Mouse (Mus musculus) heart, adult 2 months (tissue): ENCODE results near the gene Efna2. TPM values are rescaled to one million over a fixed set of nuclear protein-coding genes. Genes with fewer than 3 reads are reported as not detected.

ENCODE experiments used
- DNase-seq, 2 experiments: peaks; one replicate each; pipeline ENCODE4 v3.0.0; 2021
- H3K27ac ChIP-seq: fragments of 200-600 bp; 2 replicates; pipeline ENCODE4 v1.8.1; 2022
- H3K27me3 ChIP-seq: fragments of 200-500 bp; 2 replicates; pipeline ENCODE4 v1.6.1; 2012; ENCODE audit warnings: mild to moderate bottlenecking, low read length, inconsistent platforms, mixed read lengths; ENCODE audit not compliant: control insufficient read depth, insufficient read depth
- H3K36me3 ChIP-seq: fragments of 200-500 bp; 2 replicates; pipeline ENCODE4 v1.6.1; 2012; ENCODE audit warnings: low read length, inconsistent platforms; ENCODE audit not compliant: control insufficient read depth, insufficient read depth
- H3K4me1 ChIP-seq: fragments of 200-500 bp; 2 replicates; pipeline ENCODE4 v1.6.1; 2011; ENCODE audit warnings: low read length; ENCODE audit not compliant: control insufficient read depth, insufficient read depth
- H3K4me3 ChIP-seq: fragments of 200-600 bp; 2 replicates; pipeline ENCODE4 v1.8.1; 2022
- H3K79me2 ChIP-seq: fragments of 200-500 bp; replicated peaks from 2 replicates; pipeline ENCODE4 v1.6.1; 2012; ENCODE audit warnings: mild to moderate bottlenecking, inconsistent platforms, low read length, moderate library complexity, mixed read lengths; ENCODE audit not compliant: control insufficient read depth, insufficient read depth
- H3K9ac ChIP-seq: fragments of 200-500 bp; 2 replicates; pipeline ENCODE4 v1.6.1; 2012; ENCODE audit warnings: low read depth, mild to moderate bottlenecking, control low read depth, inconsistent platforms, low read length, mixed read lengths
- CTCF ChIP-seq: fragments of 200-600 bp; IDR thresholded peaks from 2 replicates; pipeline ENCODE4 v1.8.1; 2022; ENCODE audit warnings: antibody characterized with exemption, mild to moderate bottlenecking, moderate library complexity
- EP300 ChIP-seq: fragments of 200-500 bp; IDR thresholded peaks from 2 replicates; pipeline ENCODE4 v1.6.1; 2011; ENCODE audit warnings: low read depth, low read length, control low read depth; ENCODE audit not compliant: insufficient read depth
- POLR2A ChIP-seq: fragments of 200-500 bp; IDR thresholded peaks from 2 replicates; pipeline ENCODE4 v1.6.1; 2011; ENCODE audit warnings: mild to moderate bottlenecking, low read depth, low read length, control low read depth; ENCODE audit not compliant: insufficient read depth
- WGBS: fragments of 180-500 bp; shearing (Covaris S2); methylation state at CpG from one replicate; pipeline ENCODE4 v1.1.7; 2018; 5-methylcytosine and 5-hydroxymethylcytosine counted together
- intact Hi-C: fragments of 180-260 bp; cut with DNase I; formaldehyde crosslinking; loops from one replicate; pipeline ENCODE4 v1.15.1; 2025
- polyA plus RNA-seq: library from polyadenylated mRNA; depleted of rRNA; stranded (reverse); fragments of >200 nt; gene quantifications from 2 replicates; pipeline ENCODE4 v1.2.3, GENCODE M21; 2012
- total RNA-seq, 2 experiments: library from RNA; stranded (reverse); gene quantifications; 2 replicates each; pipeline ENCODE4 v1.2.3; 2021

Efna2 gene
- total and polyA plus RNA-seq, 3 experiments, result 0.86 to 1.7 (median 1.1) TPM

GRCm38 (mm10) chr10:80190491-80191051 is 11.3 kb downstream of the Efna2 start:
- H3K4me3 ChIP-seq, result peak overlapping the region; percentile 44
- WGBS, result under 1% methylated on average over 48 of the region's 48 CpGs
- no peaks in the 10 kb centered on the region for H3K79me2 ChIP-seq
- H3K27me3 ChIP-seq, result 0 out of 2 replicates have a peak, but pooled peaks cover 1% of the 10 kb centered on the region
- H3K4me1 ChIP-seq, result no peaks in the 10 kb centered on the region
- H3K36me3 ChIP-seq, result no peaks in the 10 kb centered on the region
- TF ChIP-seq POLR2A (no peak), EP300 (no peak), CTCF (no peak)
- no peak overlapping the region for H3K27ac ChIP-seq
- peak overlapping the region; percentile 53 for H3K9ac ChIP-seq
- DNase-seq, result peak in 1 of 2 experiments; percentile 58
- intact Hi-C loops, result no loop called here

GRCm38 (mm10) chr10:80193976-80194375 is 14.7 kb downstream of the Efna2 start:
- Histone ChIP-seq H3K4me3 (no peak overlapping the region), H3K36me3 (no peaks in the 10 kb centered on the region), H3K4me1 (no peaks in the 10 kb centered on the region), H3K27me3 (no peaks in the 10 kb centered on the region; the same call in 1 of the 2 replicates), H3K79me2 (no peaks in the 10 kb centered on the region), H3K27ac (no peak overlapping the region), H3K9ac (no peak overlapping the region)
- TF ChIP-seq POLR2A (no peak), CTCF (no peak), EP300 (no peak)
- DNase-seq, result no peak
- intact Hi-C loops, result no loop called here
- WGBS, result 72% methylated on average over 6 of the region's 6 CpGs

GRCm38 (mm10) chr10:80194441-80194840 is 15.2 kb downstream of the Efna2 start:
- Histone ChIP-seq H3K36me3 (no peaks in the 10 kb centered on the region), H3K27ac (no peak overlapping the region), H3K4me3 (no peak overlapping the region), H3K4me1 (no peaks in the 10 kb centered on the region), H3K27me3 (no peaks in the 10 kb centered on the region; the same call in 1 of the 2 replicates), H3K9ac (no peak overlapping the region), H3K79me2 (no peaks in the 10 kb centered on the region)
- no peak for DNase-seq
- 78% methylated on average over 8 of the region's 8 CpGs for WGBS
- intact Hi-C loops, result no loop called here
- no peak for TF ChIP-seq EP300
- TF ChIP-seq CTCF, result no peak
- no peak for TF ChIP-seq POLR2A

DNA sequence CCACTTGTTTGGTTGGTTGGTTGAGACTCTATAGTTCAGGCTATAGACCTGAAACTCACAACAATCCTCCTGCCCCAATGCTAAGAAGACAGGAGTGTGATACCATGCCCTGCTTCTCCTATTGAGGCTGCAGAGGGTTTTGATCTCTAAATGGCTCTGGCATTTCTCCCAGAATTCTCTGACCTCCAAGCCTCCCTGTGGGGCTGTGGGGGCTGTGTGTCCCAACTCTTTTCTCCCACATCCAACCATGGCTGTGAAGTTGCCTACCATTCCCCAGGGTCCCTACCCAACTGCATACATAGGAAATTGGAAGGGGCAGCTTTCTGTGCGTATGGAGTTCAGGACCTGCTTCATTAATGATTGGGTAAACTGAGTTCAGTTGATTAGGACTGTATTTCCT is 16.9 kb downstream of the Efna2 start:
- WGBS, result 70% methylated on average over 1 of the region's 1 CpGs
- no peaks in the 10 kb centered on the region for H3K79me2 ChIP-seq
- no peak overlapping the region for H3K4me3 ChIP-seq
- TF ChIP-seq EP300 (no peak), CTCF (no peak), POLR2A (no peak)
- no peak overlapping the region for H3K27ac ChIP-seq
- no peak for DNase-seq
- no peak overlapping the region for H3K9ac ChIP-seq
- H3K27me3 ChIP-seq, result no peaks in the 10 kb centered on the region; the same call in 1 of the 2 replicates
- H3K36me3 ChIP-seq, result no peaks in the 10 kb centered on the region
- peaks cover 2% of the 10 kb centered on the region for H3K4me1 ChIP-seq
- intact Hi-C loops, result no loop called here

- Histone ChIP-seq H3K36me3 (no peaks in the 10 kb centered on the region), H3K79me2 (no peaks in the 10 kb centered on the region), H3K9ac (no peak overlapping the region), H3K4me3 (no peak overlapping the region), H3K4me1 (peaks cover 2% of the 10 kb centered on the region), H3K27ac (no peak overlapping the region), H3K27me3 (no peaks in the 10 kb centered on the region; the same call in 1 of the 2 replicates)
- WGBS, result 83% methylated on average over 33 of the region's 33 CpGs
- intact Hi-C loops, result no loop called here
- TF ChIP-seq EP300, result no peak
- no peak for TF ChIP-seq POLR2A
- no peak for TF ChIP-seq CTCF
- no peak for DNase-seq
Observed at GRCm38 (mm10) chr10:80196778-80197581, 17.7 kb downstream of the Efna2 start.

DNA sequence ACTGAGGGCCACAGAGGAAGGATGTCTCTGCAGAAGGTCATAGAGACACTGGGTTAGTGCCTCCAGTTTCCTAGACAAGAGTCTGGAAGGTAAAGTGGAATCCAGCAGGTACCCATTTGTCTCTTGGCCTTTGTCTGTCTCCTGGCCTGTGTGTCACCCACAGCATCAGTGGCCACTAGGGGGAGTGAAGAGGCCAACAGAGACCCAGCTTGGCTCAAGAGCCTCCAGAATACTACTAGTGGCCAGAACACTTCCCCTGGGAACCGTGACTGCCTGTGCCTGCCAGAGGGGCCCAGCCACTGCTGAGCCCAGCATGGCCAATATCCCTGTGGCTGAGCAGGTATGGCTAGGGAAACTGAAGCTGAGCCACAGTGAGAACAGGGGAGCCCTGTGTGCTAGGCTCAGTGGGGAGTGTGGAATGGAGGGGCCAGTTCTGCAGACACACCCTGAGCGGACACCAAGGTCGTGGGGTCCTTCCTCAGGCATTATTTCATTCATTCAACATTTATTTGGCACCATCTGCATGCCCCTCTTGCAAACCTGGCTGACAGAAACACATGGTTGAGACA is 20.2 kb downstream of the Efna2 start:
- intact Hi-C loops, result loop anchor here (1.0 to 2.0 kb wide), 2 partner anchors 27 to 46 kb away; partner anchors contain the start of gene Mum1
- Histone ChIP-seq H3K27me3 (no peaks in the 10 kb centered on the region; the same call in 1 of the 2 replicates), H3K36me3 (no peaks in the 10 kb centered on the region), H3K4me1 (peaks cover 2% of the 10 kb centered on the region), H3K79me2 (no peaks in the 10 kb centered on the region), H3K9ac (no peak overlapping the region), H3K4me3 (no peak overlapping the region), H3K27ac (no peak overlapping the region)
- peak; percentile 73 to 82 for DNase-seq
- 57% methylated on average over 3 of the region's 3 CpGs for WGBS
- TF ChIP-seq POLR2A (no peak), EP300 (peak; percentile 81)
